Mouse (Mus musculus): ENCODE measurements around the gene Efs. TPM values are rescaled to one million over a fixed set of nuclear protein-coding genes. Genes with fewer than 3 reads are reported as not detected.

The Efs gene
- polyA plus RNA-seq, 1 experiment from 2014 or later, result 5.5 TPM

GRCm38 (mm10) chr14:54876539-54877047 lies 49.3 kb downstream of the Efs start:
- Histone ChIP-seq H3K4me3 (ENCODE audit: low read depth, low read length) (peak overlapping the region; percentile 72), H3K27me3 (replicated peaks; ENCODE audit: control insufficient read depth, insufficient read depth, low read length) (no peaks in the 10 kb centered on the region), H3K9me3 (ENCODE audit: control insufficient read depth, low read length) (no peaks in the 10 kb centered on the region), H3K9ac (ENCODE audit: low read depth, low read length) (peak overlapping the region; percentile 75), H3K27ac (ENCODE audit: low read depth, low read length) (peak overlapping the region; percentile 81), H3K4me2 (peak overlapping the region; percentile 100), H3K36me3 (ENCODE audit: control insufficient read depth, insufficient read depth, low read length) (no peaks in the 10 kb centered on the region), H3K4me1 (replicated peaks; ENCODE audit: control insufficient read depth, insufficient read depth, low read length) (peaks cover 13% of the 10 kb centered on the region)
- peak; percentile 91 for ATAC-seq (replicated peaks; ENCODE audit: low FRiP score)
- peak; percentile 88 for DNase-seq (ENCODE audit: low spot score)
- under 1% methylated on average over 70 of the region's 72 CpGs for WGBS

- Histone ChIP-seq H3K27me3 (replicated peaks; ENCODE audit: control insufficient read depth, insufficient read depth, low read length) (no peaks in the 10 kb centered on the region), H3K9ac (ENCODE audit: low read depth, low read length) (peak overlapping the region; percentile 75), H3K36me3 (ENCODE audit: control insufficient read depth, insufficient read depth, low read length) (no peaks in the 10 kb centered on the region), H3K4me1 (replicated peaks; ENCODE audit: control insufficient read depth, insufficient read depth, low read length) (peaks cover 13% of the 10 kb centered on the region), H3K9me3 (ENCODE audit: control insufficient read depth, low read length) (no peaks in the 10 kb centered on the region), H3K4me3 (ENCODE audit: low read depth, low read length) (peak overlapping the region; percentile 72), H3K27ac (ENCODE audit: low read depth, low read length) (peak overlapping the region; percentile 81; the same call in 1 of the 2 replicates), H3K4me2 (peak overlapping the region; percentile 100)
- DNase-seq (ENCODE audit: low spot score), result no peak
- peak; percentile 29 for ATAC-seq (replicated peaks; ENCODE audit: low FRiP score)
- 3% methylated on average over 36 of the region's 36 CpGs for WGBS
These were observed 49.9 kb downstream of the Efs start for GRCm38 (mm10) chr14:54875844-54876538.

DNA sequence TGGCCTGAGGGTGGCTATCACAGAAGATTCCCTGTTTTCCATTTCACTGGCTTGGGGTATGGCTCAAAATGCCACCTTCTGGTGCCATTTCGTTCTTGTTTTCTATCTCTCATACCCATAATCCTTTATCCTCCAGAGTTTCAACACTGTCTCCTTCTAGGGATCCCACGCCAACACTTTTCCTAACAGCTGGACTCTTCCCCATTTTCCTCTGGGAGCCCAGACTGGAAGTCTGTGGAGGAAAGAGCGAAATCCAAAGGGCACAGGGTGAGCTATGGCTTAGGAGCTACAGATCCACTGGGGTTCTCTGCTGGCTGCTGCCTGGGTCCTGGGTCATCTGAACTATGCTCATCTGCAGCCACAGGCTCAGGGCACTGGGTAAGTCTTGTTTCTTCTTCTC lies 51.8 kb downstream of the Efs start:
- Histone ChIP-seq H3K9me3 (ENCODE audit: control insufficient read depth, low read length) (no peaks in the 10 kb centered on the region), H3K4me1 (replicated peaks; ENCODE audit: control insufficient read depth, insufficient read depth, low read length) (peaks cover 13% of the 10 kb centered on the region), H3K4me3 (ENCODE audit: low read depth, low read length) (no peak overlapping the region), H3K27ac (ENCODE audit: low read depth, low read length) (no peak overlapping the region), H3K27me3 (replicated peaks; ENCODE audit: control insufficient read depth, insufficient read depth, low read length) (no peaks in the 10 kb centered on the region), H3K4me2 (no peak overlapping the region), H3K9ac (ENCODE audit: low read depth, low read length) (no peak overlapping the region), H3K36me3 (ENCODE audit: control insufficient read depth, insufficient read depth, low read length) (no peaks in the 10 kb centered on the region)
- WGBS, result 82% methylated on average over 3 of the region's 3 CpGs
- ATAC-seq (replicated peaks; ENCODE audit: low FRiP score) (no peak), DNase-seq (ENCODE audit: low spot score) (no peak)

DNA sequence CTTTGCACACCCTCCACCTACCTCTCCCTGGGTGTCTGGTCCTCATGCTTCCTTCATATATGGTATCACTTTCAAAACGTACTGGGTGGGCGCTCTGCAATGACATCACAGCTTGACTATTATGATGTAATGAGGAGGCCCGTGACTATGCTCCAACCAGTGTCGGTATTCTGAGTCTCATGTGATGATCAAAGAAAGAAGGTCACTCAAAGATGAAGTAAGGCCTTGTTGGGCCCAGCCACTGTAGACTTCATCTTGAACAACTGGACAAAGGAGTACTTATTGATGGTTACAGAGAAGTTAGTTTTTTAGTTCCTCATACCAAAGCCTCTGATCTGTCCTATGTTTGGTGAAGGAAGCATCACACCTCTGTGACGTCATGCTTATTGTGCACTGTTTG lies 55.1 kb downstream of the Efs start, which contains the start of gene Homez:
TSS of gene Homez (minus strand) at position 101 of the 400 bp plus-strand sequence.
- H3K9ac ChIP-seq (ENCODE audit: low read depth, low read length), result no peak within 1 kb of the TSS
- no peak within 1 kb of the TSS for H3K4me3 ChIP-seq (ENCODE audit: low read depth, low read length)
- 79% methylated on average over 5 of the region's 5 CpGs for WGBS
- ATAC-seq (replicated peaks; ENCODE audit: low FRiP score) (no peak), DNase-seq (ENCODE audit: low spot score) (no peak)
- H3K9me3 ChIP-seq (ENCODE audit: control insufficient read depth, low read length), result no peaks in the 10 kb centered on the region
- no peaks in the 10 kb centered on the region for H3K27me3 ChIP-seq (replicated peaks; ENCODE audit: control insufficient read depth, insufficient read depth, low read length)
- H3K36me3 ChIP-seq (ENCODE audit: control insufficient read depth, insufficient read depth, low read length), result no peaks in the 10 kb centered on the region
- peaks cover 5% of the 10 kb centered on the region; the same call in 1 of the 2 replicates for H3K4me1 ChIP-seq (replicated peaks; ENCODE audit: control insufficient read depth, insufficient read depth, low read length)
- no peak within 1 kb of the TSS for H3K4me2 ChIP-seq
- H3K27ac ChIP-seq (ENCODE audit: low read depth, low read length), result no peak within 1 kb of the TSS

- DNase-seq (ENCODE audit: low spot score), result no peak
- ATAC-seq (replicated peaks; ENCODE audit: low FRiP score), result no peak
- no peaks in the 10 kb centered on the region for H3K27me3 ChIP-seq (replicated peaks; ENCODE audit: control insufficient read depth, insufficient read depth, low read length)
- H3K4me1 ChIP-seq (replicated peaks; ENCODE audit: control insufficient read depth, insufficient read depth, low read length), result no peaks in the 10 kb centered on the region; the same call in 1 of the 2 replicates
- H3K4me3 ChIP-seq (ENCODE audit: low read depth, low read length), result no peak overlapping the region
- no peak overlapping the region for H3K4me2 ChIP-seq
- no peak overlapping the region for H3K9ac ChIP-seq (ENCODE audit: low read depth, low read length)
- no peaks in the 10 kb centered on the region for H3K36me3 ChIP-seq (ENCODE audit: control insufficient read depth, insufficient read depth, low read length)
- 75% methylated on average over 4 of the region's 4 CpGs for WGBS
- H3K9me3 ChIP-seq (ENCODE audit: control insufficient read depth, low read length), result no peaks in the 10 kb centered on the region
- H3K27ac ChIP-seq (ENCODE audit: low read depth, low read length), result no peak overlapping the region
These were observed 57.9 kb downstream of the Efs start for GRCm38 (mm10) chr14:54868026-54868425.

- H3K27me3 ChIP-seq (replicated peaks; ENCODE audit: control insufficient read depth, insufficient read depth, low read length), result no peaks in the 10 kb centered on the region
- no peaks in the 10 kb centered on the region for H3K36me3 ChIP-seq (ENCODE audit: control insufficient read depth, insufficient read depth, low read length)
- H3K4me2 ChIP-seq, result no peak overlapping the region
- ATAC-seq (replicated peaks; ENCODE audit: low FRiP score) (no peak), DNase-seq (ENCODE audit: low spot score) (no peak)
- 62% methylated on average over 5 of the region's 5 CpGs for WGBS
- H3K4me3 ChIP-seq (ENCODE audit: low read depth, low read length), result no peak overlapping the region
- no peak overlapping the region for H3K27ac ChIP-seq (ENCODE audit: low read depth, low read length)
- H3K9ac ChIP-seq (ENCODE audit: low read depth, low read length), result no peak overlapping the region
- H3K9me3 ChIP-seq (ENCODE audit: control insufficient read depth, low read length), result no peaks in the 10 kb centered on the region
- H3K4me1 ChIP-seq (replicated peaks; ENCODE audit: control insufficient read depth, insufficient read depth, low read length), result no peaks in the 10 kb centered on the region; the same call in 1 of the 2 replicates
These were observed 59.0 kb downstream of the Efs start for GRCm38 (mm10) chr14:54866936-54867335.

MicroRNA genes within 50 kb of the gene (microRNA counts, 519-probe panel; counts per million panel counts)
- microRNA mmu-miR-208a (4,981 counts per million, percentile 41 among the panel's probes with 10 or more counts), microRNA mmu-miR-208b (not detected)

Small RNA genes lying within 50 kb of the gene (microRNA-seq; reads per million reads assigned to microRNA genes)
- gene Mir208a (ENCODE audit: borderline number of aligned reads) (320 reads per million, percentile 61 among the genes with 10 or more reads in this experiment), gene Mir208b (ENCODE audit: borderline number of aligned reads) (389 reads per million, percentile 63 among the genes with 10 or more reads in this experiment)

Other genes with a start within 250 kb of the Efs start
- 76.1 and 81.1 TPM in 2 replicates for gene 1700123O20Rik, start 239.9 kb downstream of the Efs start, polyA plus RNA-seq (2014; fragmentation: Nextera tagmentation; extraction: Ambion mirVana)
- gene Acin1, start 239.2 kb downstream of the Efs start, polyA plus RNA-seq (2014; fragmentation: Nextera tagmentation; extraction: Ambion mirVana), result 98.8 and 109 TPM in 2 replicates
- 0.07 TPM in 1 of 2 replicates, not detected in the other for gene Gm29776, start 227.3 kb downstream of the Efs start, polyA plus RNA-seq (2014; fragmentation: Nextera tagmentation; extraction: Ambion mirVana)
- gene Cebpe, start 214.0 kb downstream of the Efs start, polyA plus RNA-seq (2014; fragmentation: Nextera tagmentation; extraction: Ambion mirVana), result 2.0 and 3.1 TPM in 2 replicates
- gene Slc7a8, start 144.2 kb downstream of the Efs start, polyA plus RNA-seq (2014; fragmentation: Nextera tagmentation; extraction: Ambion mirVana), result 6.8 and 7.1 TPM in 2 replicates
- gene Rnf212b, start 112.0 kb downstream of the Efs start, polyA plus RNA-seq (2014; fragmentation: Nextera tagmentation; extraction: Ambion mirVana), result not detected in 2 replicates
- 5.2 and 5.5 TPM in 2 replicates for gene Homez, start 55.2 kb downstream of the Efs start, polyA plus RNA-seq (2014; fragmentation: Nextera tagmentation; extraction: Ambion mirVana)
- 1.1 and 2.1 TPM in 2 replicates for gene Ppp1r3e, start 48.6 kb downstream of the Efs start, polyA plus RNA-seq (2014; fragmentation: Nextera tagmentation; extraction: Ambion mirVana)
- 2.0 and 2.1 TPM in 2 replicates for gene Bcl2l2, start 42.7 kb downstream of the Efs start, polyA plus RNA-seq (2014; fragmentation: Nextera tagmentation; extraction: Ambion mirVana)
- 0.27 TPM in 1 of 2 replicates, not detected in the other for gene Gm20521, start 42.7 kb downstream of the Efs start, polyA plus RNA-seq (2014; fragmentation: Nextera tagmentation; extraction: Ambion mirVana)
- 117 and 132 TPM in 2 replicates for gene Pabpn1, start 33.6 kb downstream of the Efs start, polyA plus RNA-seq (2014; fragmentation: Nextera tagmentation; extraction: Ambion mirVana)
- gene Slc22a17, start 13.0 kb downstream of the Efs start, polyA plus RNA-seq (2014; fragmentation: Nextera tagmentation; extraction: Ambion mirVana), result 10.5 and 14.0 TPM in 2 replicates
- gene Il25, start 6.6 kb upstream of the Efs start, polyA plus RNA-seq (2014; fragmentation: Nextera tagmentation; extraction: Ambion mirVana), result not detected in 2 replicates
- 0.21 TPM in 1 of 2 replicates, not detected in the other for gene Cmtm5, start 10.1 kb upstream of the Efs start, polyA plus RNA-seq (2014; fragmentation: Nextera tagmentation; extraction: Ambion mirVana)
- gene Myh6, start 40.8 kb upstream of the Efs start, polyA plus RNA-seq (2014; fragmentation: Nextera tagmentation; extraction: Ambion mirVana), result 14.5 and 43.0 TPM in 2 replicates
- gene Gm17428, start 50.8 kb upstream of the Efs start, polyA plus RNA-seq (2014; fragmentation: Nextera tagmentation; extraction: Ambion mirVana), result not detected in 2 replicates
- gene Myh7, start 68.5 kb upstream of the Efs start, polyA plus RNA-seq (2014; fragmentation: Nextera tagmentation; extraction: Ambion mirVana), result 2.7 and 9.7 TPM in 2 replicates
- gene Ngdn, start 89.3 kb upstream of the Efs start, polyA plus RNA-seq (2014; fragmentation: Nextera tagmentation; extraction: Ambion mirVana), result 87.0 and 95.6 TPM in 2 replicates
- gene Zfhx2, start 166.2 kb upstream of the Efs start, polyA plus RNA-seq (2014; fragmentation: Nextera tagmentation; extraction: Ambion mirVana), result 2.1 and 2.8 TPM in 2 replicates
- gene Thtpa, start 168.7 kb upstream of the Efs start, polyA plus RNA-seq (2014; fragmentation: Nextera tagmentation; extraction: Ambion mirVana), result 10.5 and 12.6 TPM in 2 replicates
- 45.1 and 52.9 TPM in 2 replicates for gene Ap1g2, start 180.5 kb upstream of the Efs start, polyA plus RNA-seq (2014; fragmentation: Nextera tagmentation; extraction: Ambion mirVana)
- gene Jph4, start 190.8 kb upstream of the Efs start, polyA plus RNA-seq (2014; fragmentation: Nextera tagmentation; extraction: Ambion mirVana), result 0.44 and 0.60 TPM in 2 replicates

Measured in liver, embryonic 11.5 days (tissue).